Mouse (Mus musculus): ENCODE measurements at regions not wholly inside any gene's neighbourhood (a gene's known extent, or its start where the extent isn't known, plus 50 kb on each side); places are given as distances from the start of the nearest gene placed in this dataset.

DNA sequence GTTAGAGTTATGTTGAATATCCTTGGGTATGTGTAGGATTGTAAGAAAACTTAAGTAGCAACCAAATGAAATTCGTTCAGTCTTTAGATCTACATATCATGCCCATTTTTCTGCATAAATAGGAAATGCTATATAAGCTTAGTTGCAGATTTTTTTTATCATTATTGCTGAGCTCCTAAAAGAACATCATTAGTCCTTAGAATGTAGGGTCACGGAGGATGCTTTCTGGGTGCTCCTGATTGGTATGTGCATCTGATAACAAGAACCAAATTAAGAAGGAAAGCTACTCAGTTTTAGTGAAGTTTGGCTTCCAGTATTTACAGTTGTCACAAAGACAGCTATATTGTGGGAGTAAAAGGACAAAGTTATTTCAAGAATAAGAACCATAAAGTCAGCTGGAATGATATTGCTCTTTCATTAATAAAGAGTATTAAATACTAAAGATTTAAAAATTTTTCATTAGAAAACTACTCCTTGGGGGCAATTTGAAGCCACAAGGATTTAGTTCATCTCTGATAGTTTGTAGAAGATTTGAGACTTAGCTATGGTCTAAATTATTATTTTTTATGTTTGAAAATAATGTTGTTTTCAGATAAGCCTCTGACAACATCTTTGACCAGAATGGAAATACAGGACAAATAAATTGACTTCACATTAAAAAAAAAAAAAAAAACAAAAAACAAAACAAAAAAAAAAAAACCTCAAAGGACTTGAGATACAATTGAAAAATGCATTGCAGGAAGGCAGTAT, 65.1 kb upstream of the Cwc22 start:
- TF ChIP-seq CTCF (IDR thresholded peaks at IDR 0.05; ENCODE audit: low read depth) (no peak), EP300 (IDR thresholded peaks at IDR 0.05; ENCODE audit: low read depth) (no peak)
